Mouse (Mus musculus) stomach, postnatal 0 days (tissue): Measurements from ENCODE around the gene Scml4.

ENCODE experiments used
- CTCF ChIP-seq: IDR thresholded peaks from 2 replicates; pipeline ENCODE4 v1.5.1; 2016; ENCODE audit warnings: antibody characterized with exemption, low read depth, mild to moderate bottlenecking, moderate library complexity
- EP300 ChIP-seq: optimal IDR thresholded peaks from 2 replicates; pipeline ENCODE3; 2016; ENCODE audit warnings: antibody characterized with exemption

GRCm38 (mm10) chr10:42972504-42973172 lies 112.5 kb downstream of the Scml4 start:
- TF ChIP-seq CTCF (peak; percentile 86), EP300 (no peak)
